Mouse (Mus musculus): ENCODE measurements around the gene Smim15. TPM values are rescaled to one million over a fixed set of nuclear protein-coding genes. Genes with fewer than 3 reads are reported as not detected.
A peak's percentile ranks its signal among the peaks of the same experiment; 100 is the strongest.

Gene Smim15
- total RNA-seq, 2 experiments from 2014 or later, result 38.6 to 73.2 TPM

GRCm38 (mm10) chr13:108060936-108061578 is 16.8 kb downstream of the Smim15 start:
- no peak for ATAC-seq (replicated peaks; ENCODE audit: poor library complexity, severe bottlenecking)

- no peak for ATAC-seq (replicated peaks; ENCODE audit: poor library complexity, severe bottlenecking)
Measured at GRCm38 (mm10) chr13:108062900-108063299, 18.7 kb downstream of the Smim15 start.

DNA sequence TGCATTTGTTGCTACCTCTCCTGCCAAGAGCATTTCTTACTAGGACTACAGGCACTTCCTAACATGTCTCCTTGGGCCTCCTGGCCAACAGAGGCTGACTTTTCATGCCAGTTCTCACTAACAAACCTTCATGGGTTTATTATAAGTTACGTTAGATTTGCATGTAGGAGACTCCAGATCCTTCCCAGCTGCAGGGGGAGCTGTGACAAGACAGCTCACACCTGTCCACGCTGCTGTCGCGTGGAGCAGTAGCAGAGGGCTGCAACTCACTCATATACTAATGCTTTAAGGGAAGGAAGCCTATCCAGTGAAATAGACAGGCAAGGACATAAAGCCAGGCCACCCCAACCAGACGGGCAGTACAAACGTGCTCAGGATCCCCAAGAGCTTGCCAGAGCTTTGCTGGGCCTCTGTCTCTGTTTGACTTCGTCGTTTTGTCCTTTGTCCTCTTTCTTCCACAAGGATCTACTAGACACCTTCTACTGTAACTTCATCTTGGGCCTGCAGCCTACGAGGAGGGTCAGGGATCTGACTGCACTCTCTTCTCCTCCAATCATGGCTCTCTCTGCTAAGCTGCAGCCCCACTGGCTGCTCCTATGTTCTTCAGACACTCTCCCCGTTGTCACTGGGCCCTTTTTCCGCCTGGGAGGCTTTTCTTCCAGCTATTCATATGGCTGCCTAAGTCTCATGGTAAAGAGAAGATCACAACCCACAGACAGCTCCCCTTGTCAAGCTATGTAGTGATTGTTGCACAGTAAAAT is 19.3 kb downstream of the Smim15 start:
- no peak for ATAC-seq (replicated peaks; ENCODE audit: poor library complexity, severe bottlenecking)

- no peak for ATAC-seq (replicated peaks; ENCODE audit: poor library complexity, severe bottlenecking)
Measured at GRCm38 (mm10) chr13:108064331-108064730, 20.1 kb downstream of the Smim15 start.

- no peak for ATAC-seq (replicated peaks; ENCODE audit: poor library complexity, severe bottlenecking)
Measured at GRCm38 (mm10) chr13:108066021-108066420, 21.8 kb downstream of the Smim15 start.

- no peak for ATAC-seq (replicated peaks; ENCODE audit: poor library complexity, severe bottlenecking)
Measured at GRCm38 (mm10) chr13:108069151-108069550, 24.9 kb downstream of the Smim15 start.

- ATAC-seq (replicated peaks; ENCODE audit: poor library complexity, severe bottlenecking), result no peak
Measured at GRCm38 (mm10) chr13:108070171-108070570, 25.9 kb downstream of the Smim15 start.

GRCm38 (mm10) chr13:108077476-108077875 is 33.2 kb downstream of the Smim15 start:
- ATAC-seq (replicated peaks; ENCODE audit: poor library complexity, severe bottlenecking), result 0 out of 2 replicates have a peak, but pooled peaks have one; percentile 30

GRCm38 (mm10) chr13:108077901-108078300 is 33.7 kb downstream of the Smim15 start:
- ATAC-seq (replicated peaks; ENCODE audit: poor library complexity, severe bottlenecking), result no peak

DNA sequence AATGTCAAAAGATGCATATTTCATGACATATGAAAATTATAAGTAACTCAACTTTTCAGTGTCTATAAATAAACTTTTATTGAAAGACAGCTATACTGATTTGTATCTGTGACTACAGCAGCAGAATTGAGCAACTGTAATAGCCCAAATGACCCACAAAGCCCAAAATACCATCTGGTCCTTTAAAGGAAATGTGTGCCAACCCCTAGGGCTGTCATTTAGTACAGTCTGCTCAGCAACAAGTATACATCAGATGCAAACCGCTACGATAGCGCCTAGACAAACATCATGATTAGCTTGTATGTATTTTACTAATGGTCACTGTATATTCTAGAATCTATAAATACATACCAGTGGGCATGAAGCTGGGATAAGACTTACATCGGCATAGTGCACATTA is 39.8 kb downstream of the Smim15 start:
- ATAC-seq (replicated peaks; ENCODE audit: poor library complexity, severe bottlenecking), result no peak

- no peak for ATAC-seq (replicated peaks; ENCODE audit: poor library complexity, severe bottlenecking)
Measured at GRCm38 (mm10) chr13:108086036-108086435, 41.8 kb downstream of the Smim15 start.

DNA sequence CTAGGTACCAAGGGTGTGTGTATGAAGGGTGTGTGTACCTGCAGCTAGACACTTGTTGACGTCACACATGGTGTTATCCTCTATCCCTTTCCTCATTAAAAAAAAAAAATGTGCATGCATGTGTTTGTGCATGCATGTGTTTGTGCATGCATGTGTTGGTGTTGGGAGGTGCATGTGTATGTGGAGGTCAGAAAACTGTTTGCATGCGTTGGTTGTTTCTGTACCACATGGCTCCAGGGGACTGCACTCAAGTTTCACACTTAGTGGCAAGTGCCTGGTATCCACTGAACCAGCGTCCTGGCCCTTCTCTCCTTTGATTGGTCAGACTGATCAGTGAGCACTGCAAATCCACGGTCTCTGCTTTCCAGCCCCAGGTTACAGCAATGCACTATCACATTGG is 42.5 kb downstream of the Smim15 start:
- ATAC-seq (replicated peaks; ENCODE audit: poor library complexity, severe bottlenecking), result no peak

GRCm38 (mm10) chr13:108092290-108092689 is 48.0 kb downstream of the Smim15 start:
- ATAC-seq (replicated peaks; ENCODE audit: poor library complexity, severe bottlenecking), result no peak

DNA sequence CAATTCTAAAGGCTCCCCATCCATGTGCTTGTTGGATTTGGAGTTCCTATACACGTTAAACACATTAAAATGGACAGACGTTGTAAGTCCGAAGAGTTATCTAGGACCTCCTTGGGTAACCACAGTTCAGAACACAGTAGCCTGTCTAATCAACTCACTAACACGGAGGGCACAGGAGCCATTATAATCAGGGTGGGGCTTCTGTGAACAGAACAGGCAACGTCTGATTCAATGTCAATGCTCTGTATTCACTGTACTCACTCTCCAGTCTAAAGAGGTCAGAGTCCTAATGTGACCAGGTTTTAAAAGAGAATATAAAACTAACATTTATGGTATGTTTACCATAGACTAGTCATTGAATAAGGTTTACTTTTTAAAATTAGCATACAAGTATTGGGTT is 50.4 kb downstream of the Smim15 start:
- no peak for ATAC-seq (replicated peaks; ENCODE audit: poor library complexity, severe bottlenecking)

DNA sequence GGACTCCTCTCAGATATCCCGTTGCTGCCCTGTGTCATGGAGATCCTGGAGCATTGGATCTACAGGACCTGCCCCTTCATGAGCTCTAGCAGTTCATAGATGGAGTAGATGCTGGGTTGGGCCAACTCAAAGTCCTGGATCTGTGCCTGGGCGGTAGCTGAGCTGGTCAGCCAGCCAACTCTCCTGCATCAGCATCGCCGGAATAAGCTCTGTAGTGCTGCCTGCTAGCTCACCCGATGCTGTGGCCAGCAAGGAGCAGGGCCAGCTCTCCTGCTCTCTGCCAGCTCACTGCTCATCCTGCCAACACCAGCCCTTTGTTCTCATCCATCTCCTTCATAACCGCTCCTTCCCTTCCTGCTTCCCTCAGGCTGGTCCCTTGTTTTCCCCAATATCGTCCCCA is 51.4 kb downstream of the Smim15 start:
- no peak for ATAC-seq (replicated peaks; ENCODE audit: poor library complexity, severe bottlenecking)

- no peak for ATAC-seq (replicated peaks; ENCODE audit: poor library complexity, severe bottlenecking)
Measured at GRCm38 (mm10) chr13:108096446-108096845, 52.2 kb downstream of the Smim15 start.

Other genes starting within 250 kb of the Smim15 start
- gene Ndufaf2, start 114.2 kb downstream of the Smim15 start, total RNA-seq (2014; fragmentation: Nextera tagmentation), result 40.9 and 101 TPM in 2 replicates
- 69.2 and 69.6 TPM in 2 replicates for gene Ndufaf2, start 114.2 kb downstream of the Smim15 start, total RNA-seq (2017)
- gene Ercc8, start 114.3 kb downstream of the Smim15 start, total RNA-seq (2014; fragmentation: Nextera tagmentation), result 18.1 and 21.1 TPM in 2 replicates
- 12.4 and 13.5 TPM in 2 replicates for gene Ercc8, start 114.3 kb downstream of the Smim15 start, total RNA-seq (2017)
- gene Elovl7, start 170.0 kb downstream of the Smim15 start, total RNA-seq (2014; fragmentation: Nextera tagmentation), result 5.2 and 7.5 TPM in 2 replicates
- gene Elovl7, start 170.0 kb downstream of the Smim15 start, total RNA-seq (2017), result 2.1 and 2.7 TPM in 2 replicates

Measured in granulocyte monocyte progenitor cell, adult 5-6 weeks (primary cell).